Mouse (Mus musculus) embryonic fibroblast, embryonic 13.5 days (primary cell): Measurements from ENCODE around the gene C1qbp.

Source experiments
- CTCF ChIP-seq: IDR thresholded peaks from 2 replicates; pipeline ENCODE4 v1.5.1; 2011; ENCODE audit warnings: mild to moderate bottlenecking, control low read depth, low read length, moderate library complexity, borderline replicate concordance; ENCODE audit not compliant: insufficient read depth
- POLR2A ChIP-seq: IDR thresholded peaks from 2 replicates; pipeline ENCODE4 v1.6.1; 2011; ENCODE audit warnings: low read depth, mild to moderate bottlenecking, control low read depth, low read length, moderate library complexity

DNA sequence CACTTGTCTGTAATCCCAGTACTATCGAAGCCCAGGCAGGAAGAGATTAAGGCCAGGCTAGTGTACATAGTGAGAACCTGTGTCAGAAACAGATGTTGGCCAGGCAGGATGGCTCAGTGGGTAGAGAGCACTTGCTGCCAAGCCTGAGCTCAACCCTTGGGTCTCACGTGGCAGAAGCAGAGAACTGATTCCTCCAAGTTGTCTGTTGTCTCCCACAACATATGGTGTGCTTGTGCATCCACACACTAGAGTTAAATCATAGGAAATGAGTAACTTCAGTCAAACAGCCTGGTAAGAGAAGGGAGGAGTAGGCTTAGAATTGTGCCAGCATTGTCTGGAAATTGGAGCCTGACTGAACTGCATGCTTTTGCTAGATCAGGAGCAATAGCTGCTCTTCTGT lies 7.6 kb downstream of the C1qbp start:
- no peak for TF ChIP-seq POLR2A
- no peak for TF ChIP-seq CTCF
